Mouse (Mus musculus): ENCODE measurements around the gene Faim2. TPM values are rescaled to one million over a fixed set of nuclear protein-coding genes. Genes with fewer than 3 reads are reported as not detected.

Faim2 gene
- polyA plus RNA-seq, 1 experiment from 2014 or later: 17.9 TPM

GRCm38 (mm10) chr15:99546596-99546995, 18.6 kb upstream of the Faim2 start:
- H3K36me3 ChIP-seq (ENCODE audit: control insufficient read depth, insufficient read depth, low read length): no peaks in the 10 kb centered on the region
- H3K4me2 ChIP-seq (ENCODE audit: low read length): no peak overlapping the region
- DNase-seq: peak; percentile 70
- H3K9me3 ChIP-seq (ENCODE audit: control insufficient read depth, low read length): no peaks in the 10 kb centered on the region
- H3K27me3 ChIP-seq (ENCODE audit: control insufficient read depth, insufficient read depth, low read length): no peaks in the 10 kb centered on the region
- no peak for ATAC-seq (ENCODE audit: low FRiP score, low TSS enrichment)
- H3K27ac ChIP-seq (replicated peaks; ENCODE audit: low read depth, low read length): no peak overlapping the region
- H3K4me3 ChIP-seq (replicated peaks; ENCODE audit: low read depth, low read length): no peak overlapping the region
- H3K4me1 ChIP-seq (ENCODE audit: control insufficient read depth, insufficient read depth, low read length): 0 out of 2 replicates have a peak, but pooled peaks cover 3% of the 10 kb centered on the region
- H3K9ac ChIP-seq (replicated peaks; ENCODE audit: low read length): no peak overlapping the region
- WGBS: 51% methylated on average over 11 of the region's 11 CpGs

GRCm38 (mm10) chr15:99544047-99544446, 16.1 kb upstream of the Faim2 start:
- 0 out of 2 replicates have a peak, but pooled peaks cover 3% of the 10 kb centered on the region for H3K4me1 ChIP-seq (ENCODE audit: control insufficient read depth, insufficient read depth, low read length)
- WGBS: 86% methylated on average over 7 of the region's 7 CpGs
- no peak overlapping the region for H3K4me2 ChIP-seq (ENCODE audit: low read length)
- no peak overlapping the region for H3K4me3 ChIP-seq (replicated peaks; ENCODE audit: low read depth, low read length)
- DNase-seq (no peak), ATAC-seq (ENCODE audit: low FRiP score, low TSS enrichment) (no peak)
- H3K27ac ChIP-seq (replicated peaks; ENCODE audit: low read depth, low read length): no peak overlapping the region
- H3K36me3 ChIP-seq (ENCODE audit: control insufficient read depth, insufficient read depth, low read length): no peaks in the 10 kb centered on the region
- no peak overlapping the region for H3K9ac ChIP-seq (replicated peaks; ENCODE audit: low read length)
- no peaks in the 10 kb centered on the region for H3K27me3 ChIP-seq (ENCODE audit: control insufficient read depth, insufficient read depth, low read length)
- no peaks in the 10 kb centered on the region for H3K9me3 ChIP-seq (ENCODE audit: control insufficient read depth, low read length)

- no peak overlapping the region for H3K4me3 ChIP-seq (replicated peaks; ENCODE audit: low read depth, low read length)
- H3K36me3 ChIP-seq (ENCODE audit: control insufficient read depth, insufficient read depth, low read length): no peaks in the 10 kb centered on the region
- H3K4me2 ChIP-seq (ENCODE audit: low read length): no peak overlapping the region
- peaks cover 5% of the 10 kb centered on the region; the same call in 1 of the 2 replicates for H3K4me1 ChIP-seq (ENCODE audit: control insufficient read depth, insufficient read depth, low read length)
- DNase-seq: no peak
- no peak for ATAC-seq (ENCODE audit: low FRiP score, low TSS enrichment)
- no peak overlapping the region for H3K27ac ChIP-seq (replicated peaks; ENCODE audit: low read depth, low read length)
- no peak overlapping the region for H3K9ac ChIP-seq (replicated peaks; ENCODE audit: low read length)
- 80% methylated on average over 8 of the region's 8 CpGs for WGBS
- H3K27me3 ChIP-seq (ENCODE audit: control insufficient read depth, insufficient read depth, low read length): no peaks in the 10 kb centered on the region
- H3K9me3 ChIP-seq (ENCODE audit: control insufficient read depth, low read length): no peaks in the 10 kb centered on the region
Observed at GRCm38 (mm10) chr15:99539891-99540290, 11.9 kb upstream of the Faim2 start.

GRCm38 (mm10) chr15:99536889-99537862, 9.2 kb upstream of the Faim2 start:
- H3K4me3 ChIP-seq (replicated peaks; ENCODE audit: low read depth, low read length): no peak overlapping the region
- H3K4me1 ChIP-seq (ENCODE audit: control insufficient read depth, insufficient read depth, low read length): peaks cover 5% of the 10 kb centered on the region; the same call in 1 of the 2 replicates
- no peaks in the 10 kb centered on the region for H3K27me3 ChIP-seq (ENCODE audit: control insufficient read depth, insufficient read depth, low read length)
- no peak overlapping the region for H3K4me2 ChIP-seq (ENCODE audit: low read length)
- H3K9me3 ChIP-seq (ENCODE audit: control insufficient read depth, low read length): no peaks in the 10 kb centered on the region
- WGBS: 42% methylated on average over 11 of the region's 11 CpGs
- no peaks in the 10 kb centered on the region for H3K36me3 ChIP-seq (ENCODE audit: control insufficient read depth, insufficient read depth, low read length)
- no peak overlapping the region for H3K9ac ChIP-seq (replicated peaks; ENCODE audit: low read length)
- ATAC-seq (ENCODE audit: low FRiP score, low TSS enrichment) (peak; percentile 73; the same call in 1 of the 2 replicates), DNase-seq (peak; percentile 84)
- H3K27ac ChIP-seq (replicated peaks; ENCODE audit: low read depth, low read length): peak overlapping the region; percentile 39; the same call in 1 of the 2 replicates

GRCm38 (mm10) chr15:99532023-99532422, 4.1 kb upstream of the Faim2 start:
- WGBS: 65% methylated on average over 3 of the region's 3 CpGs

GRCm38 (mm10) chr15:99531146-99531545, 3.2 kb upstream of the Faim2 start:
- Histone ChIP-seq H3K9ac (replicated peaks; ENCODE audit: low read length) (no peak overlapping the region), H3K36me3 (ENCODE audit: control insufficient read depth, insufficient read depth, low read length) (no peaks in the 10 kb centered on the region), H3K4me3 (replicated peaks; ENCODE audit: low read depth, low read length) (no peak overlapping the region), H3K27ac (replicated peaks; ENCODE audit: low read depth, low read length) (no peak overlapping the region), H3K4me2 (ENCODE audit: low read length) (no peak overlapping the region), H3K9me3 (ENCODE audit: control insufficient read depth, low read length) (no peaks in the 10 kb centered on the region), H3K4me1 (ENCODE audit: control insufficient read depth, insufficient read depth, low read length) (peaks cover 18% of the 10 kb centered on the region), H3K27me3 (ENCODE audit: control insufficient read depth, insufficient read depth, low read length) (no peaks in the 10 kb centered on the region)
- 56% methylated on average over 6 of the region's 6 CpGs for WGBS
- DNase-seq: no peak
- ATAC-seq (ENCODE audit: low FRiP score, low TSS enrichment): no peak

More at GRCm38 (mm10) chr15:99532023-99532422, 4.1 kb upstream of the Faim2 start:
- H3K36me3 ChIP-seq (ENCODE audit: control insufficient read depth, insufficient read depth, low read length): no peaks in the 10 kb centered on the region
- ATAC-seq (ENCODE audit: low FRiP score, low TSS enrichment): no peak
- no peak overlapping the region for H3K27ac ChIP-seq (replicated peaks; ENCODE audit: low read depth, low read length)
- no peak overlapping the region for H3K9ac ChIP-seq (replicated peaks; ENCODE audit: low read length)
- H3K4me1 ChIP-seq (ENCODE audit: control insufficient read depth, insufficient read depth, low read length): peaks cover 14% of the 10 kb centered on the region
- H3K27me3 ChIP-seq (ENCODE audit: control insufficient read depth, insufficient read depth, low read length): no peaks in the 10 kb centered on the region
- H3K9me3 ChIP-seq (ENCODE audit: control insufficient read depth, low read length): no peaks in the 10 kb centered on the region
- no peak overlapping the region for H3K4me3 ChIP-seq (replicated peaks; ENCODE audit: low read depth, low read length)
- no peak overlapping the region for H3K4me2 ChIP-seq (ENCODE audit: low read length)
- no peak for DNase-seq

- peaks cover 18% of the 10 kb centered on the region for H3K4me1 ChIP-seq (ENCODE audit: control insufficient read depth, insufficient read depth, low read length)
- H3K27me3 ChIP-seq (ENCODE audit: control insufficient read depth, insufficient read depth, low read length): no peaks in the 10 kb centered on the region
- no peak overlapping the region for H3K9ac ChIP-seq (replicated peaks; ENCODE audit: low read length)
- no peak overlapping the region for H3K27ac ChIP-seq (replicated peaks; ENCODE audit: low read depth, low read length)
- no peaks in the 10 kb centered on the region for H3K9me3 ChIP-seq (ENCODE audit: control insufficient read depth, low read length)
- peak overlapping the region; percentile 57 for H3K4me2 ChIP-seq (ENCODE audit: low read length)
- ATAC-seq (ENCODE audit: low FRiP score, low TSS enrichment) (no peak), DNase-seq (peak; percentile 24)
- 61% methylated on average over 2 of the region's 2 CpGs for WGBS
- H3K4me3 ChIP-seq (replicated peaks; ENCODE audit: low read depth, low read length): 0 out of 2 replicates have a peak overlapping the region, but pooled peaks have one; percentile 33
- H3K36me3 ChIP-seq (ENCODE audit: control insufficient read depth, insufficient read depth, low read length): no peaks in the 10 kb centered on the region
Observed at GRCm38 (mm10) chr15:99526681-99527080, 1.3 kb downstream of the Faim2 start.

- DNase-seq (no peak), ATAC-seq (ENCODE audit: low FRiP score, low TSS enrichment) (no peak)
- Histone ChIP-seq H3K27ac (replicated peaks; ENCODE audit: low read depth, low read length) (no peak overlapping the region), H3K36me3 (ENCODE audit: control insufficient read depth, insufficient read depth, low read length) (no peaks in the 10 kb centered on the region), H3K9me3 (ENCODE audit: control insufficient read depth, low read length) (no peaks in the 10 kb centered on the region), H3K4me1 (ENCODE audit: control insufficient read depth, insufficient read depth, low read length) (no peaks in the 10 kb centered on the region), H3K27me3 (ENCODE audit: control insufficient read depth, insufficient read depth, low read length) (no peaks in the 10 kb centered on the region), H3K9ac (replicated peaks; ENCODE audit: low read length) (no peak overlapping the region), H3K4me3 (replicated peaks; ENCODE audit: low read depth, low read length) (no peak overlapping the region), H3K4me2 (ENCODE audit: low read length) (no peak overlapping the region)
- 86% methylated on average over 7 of the region's 7 CpGs for WGBS
Observed at GRCm38 (mm10) chr15:99520306-99520705, 7.7 kb downstream of the Faim2 start.

All from midbrain, embryonic 14.5 days (tissue).